Mouse (Mus musculus) Patski (cell line): ENCODE data around the gene Rab11a. TPM values are rescaled to one million over a fixed set of nuclear protein-coding genes. Genes with fewer than 3 reads are reported as not detected.
"Not testable (repeated sequence)": the region's sequence is repeated elsewhere in the genome, so short reads cannot be mapped to it uniquely, and the experiment has no call there.

Experiments used
- ATAC-seq: fragments of 100-300 bp; one replicate; pipeline ENCODE4 v1.8.0; 2021
- CTCF ChIA-PET: fragments of 350-600 bp; sonication (Branson Sonifier 250); formaldehyde crosslinking; loops from one replicate; lab custom pipeline; 2022; ENCODE audit warnings: inconsistent platforms; lab: Charles Lee
- POLR2A ChIA-PET: fragments of 350-600 bp; sonication (Branson Sonifier 250); formaldehyde crosslinking; loops from one replicate; lab custom pipeline; 2022; ENCODE audit warnings: antibody characterized with exemption, inconsistent platforms; lab: Charles Lee
- DNase-seq: peaks from one replicate; pipeline ENCODE4 v3.0.0-alpha.2; 2011; ENCODE audit warnings: low read depth, low spot score
- H3K27me3 ChIP-seq: fragments of 371-371 bp; one replicate; pipeline ENCODE4 v1.5.1; 2021
- CTCF ChIP-seq: fragments of 100-300 bp; IDR thresholded peaks from one replicate; pipeline ENCODE4 v1.5.1; 2021
- in situ Hi-C: fragments of 300-500 bp; cut with MboI; formaldehyde crosslinking; loops from 3 replicates; pipeline ENCODE4 v1.11.1; 2018; ENCODE audit warnings: low pct_unique_long_range_greater_than_20kb, mixed read lengths
- polyA plus RNA-seq: library from polyadenylated mRNA; unstranded; gene quantifications from one replicate; pipeline ENCODE4 v1.2.3, GENCODE M21; 2021

The Rab11a gene
- polyA plus RNA-seq, 1 experiment from 2014 or later: 579 TPM

GRCm38 (mm10) chr9:64726454-64726853 lies 11.1 kb downstream of the Rab11a start:
- DNase-seq: no peak
- ATAC-seq: no peak
- H3K27me3 ChIP-seq: no peaks in the 10 kb centered on the region
- ChIA-PET CTCF (no interaction called here), POLR2A (no interaction called here)
- TF ChIP-seq CTCF: no peak
- in situ Hi-C loops: no loop called here

- peak; percentile 68 for DNase-seq
- in situ Hi-C loops: no loop called here
- ChIA-PET POLR2A (interaction anchor here (0.6 kb wide), 1 partner anchor 18 kb away, joined by 4 read pairs; no protein-coding TSS in a partner anchor), CTCF (interaction anchor here (1.5 to 1.7 kb wide), 3 partner anchors 9 to 19 kb away, joined by 4 to 7 read pairs (median 5); no protein-coding TSS in a partner anchor)
- TF ChIP-seq CTCF: no peak
- ATAC-seq: peak; percentile 47
- H3K27me3 ChIP-seq: no peaks in the 10 kb centered on the region
Observed at GRCm38 (mm10) chr9:64719526-64720163, 17.9 kb downstream of the Rab11a start.

- DNase-seq, H3K27me3 ChIP-seq, in situ Hi-C loops, POLR2A ChIA-PET, CTCF ChIA-PET, ATAC-seq: not testable (repeated sequence)
Observed at GRCm38 (mm10) chr9:64710291-64710690, 27.3 kb downstream of the Rab11a start.

GRCm38 (mm10) chr9:64704073-64704840 lies 33.3 kb downstream of the Rab11a start:
- CTCF ChIA-PET: interaction anchor here (0.9 to 1.6 kb wide), 4 partner anchors 9 to 19 kb away, joined by 3 to 5 read pairs (median 4); no protein-coding TSS in a partner anchor
- no peak for TF ChIP-seq CTCF
- H3K27me3 ChIP-seq: no peaks in the 10 kb centered on the region
- in situ Hi-C loops: no loop called here
- DNase-seq: no peak
- no peak for ATAC-seq
- POLR2A ChIA-PET: interaction anchor here (1.2 kb wide), 1 partner anchor 14 kb away, joined by 3 read pairs; no protein-coding TSS in a partner anchor

- in situ Hi-C loops: no loop called here
- ATAC-seq (no peak), DNase-seq (no peak)
- CTCF ChIA-PET: interaction anchor here (1.4 to 1.5 kb wide), 2 partner anchors 10 to 15 kb away, joined by 4 to 5 read pairs; no protein-coding TSS in a partner anchor
- TF ChIP-seq CTCF: no peak
- POLR2A ChIA-PET: interaction anchor here (1.2 kb wide), 1 partner anchor 14 kb away, joined by 3 read pairs; no protein-coding TSS in a partner anchor
- H3K27me3 ChIP-seq: no peaks in the 10 kb centered on the region
Observed at GRCm38 (mm10) chr9:64703420-64703965, 34.1 kb downstream of the Rab11a start.

GRCm38 (mm10) chr9:64702937-64703336 lies 34.6 kb downstream of the Rab11a start:
- ATAC-seq: no peak
- POLR2A ChIA-PET: interaction anchor here (1.2 kb wide), 1 partner anchor 15 kb away, joined by 3 read pairs; no protein-coding TSS in a partner anchor
- no peak for TF ChIP-seq CTCF
- in situ Hi-C loops: no loop called here
- CTCF ChIA-PET: interaction anchor here (1.4 kb wide), 1 partner anchor 15 kb away, joined by 4 read pairs; no protein-coding TSS in a partner anchor
- DNase-seq: peak; percentile 17
- H3K27me3 ChIP-seq: no peaks in the 10 kb centered on the region

GRCm38 (mm10) chr9:64702391-64702790 lies 35.2 kb downstream of the Rab11a start:
- in situ Hi-C loops: no loop called here
- TF ChIP-seq CTCF: no peak
- ChIA-PET POLR2A (no interaction called here), CTCF (interaction anchor here (1.4 kb wide), 1 partner anchor 16 kb away, joined by 4 read pairs; no protein-coding TSS in a partner anchor)
- ATAC-seq (no peak), DNase-seq (no peak)
- no peaks in the 10 kb centered on the region for H3K27me3 ChIP-seq

GRCm38 (mm10) chr9:64701651-64702050 lies 35.9 kb downstream of the Rab11a start:
- POLR2A ChIA-PET: interaction anchor here (0.8 kb wide), 1 partner anchor 34 kb away, joined by 3 read pairs; no protein-coding TSS in a partner anchor
- DNase-seq: peak; percentile 89

GRCm38 (mm10) chr9:64700451-64701311 lies 36.9 kb downstream of the Rab11a start:
- TF ChIP-seq CTCF: no peak
- CTCF ChIA-PET: interaction anchor here (1.2 to 2.2 kb wide), 4 partner anchors 9 to 33 kb away, joined by 3 to 6 read pairs (median 4); no protein-coding TSS in a partner anchor
- DNase-seq (peak; percentile 31), ATAC-seq (no peak)
- H3K27me3 ChIP-seq: no peaks in the 10 kb centered on the region
- POLR2A ChIA-PET: interaction anchor here (0.6 to 1.3 kb wide), 3 partner anchors 10 to 33 kb away, joined by 3 to 4 read pairs (median 4); no protein-coding TSS in a partner anchor
- in situ Hi-C loops: no loop called here

More at GRCm38 (mm10) chr9:64701651-64702050, 35.9 kb downstream of the Rab11a start:
- H3K27me3 ChIP-seq: no peaks in the 10 kb centered on the region
- CTCF ChIA-PET: interaction anchor here (1.4 to 2.2 kb wide), 3 partner anchors 14 to 32 kb away, joined by 3 to 6 read pairs (median 5); no protein-coding TSS in a partner anchor
- in situ Hi-C loops: no loop called here
- TF ChIP-seq CTCF: no peak
- peak; percentile 48 for ATAC-seq
